Mouse (Mus musculus) hematopoietic stem cell, adult 5-6 weeks (primary cell): ENCODE data around the gene Cirbp. TPM values are rescaled to one million over a fixed set of nuclear protein-coding genes. Genes with fewer than 3 reads are reported as not detected.

ENCODE experiments used
- ATAC-seq, 2 experiments: fragments of 125-278 bp in 1 of 2; replicated peaks in 1 of 2; 2 replicates each; pipeline ENCODE4 v1.8.0; 2016 to 2017; ENCODE audit warnings: inconsistent platforms in 2 of 2, mild to moderate bottlenecking in 2 of 2, moderate number of reproducible peaks in 2 of 2, low read depth in 1 of 2, moderate TSS enrichment in 1 of 2; ENCODE audit not compliant: low FRiP score in 2 of 2, poor library complexity in 2 of 2, severe bottlenecking in 2 of 2, insufficient read depth in 1 of 2, low TSS enrichment in 1 of 2
- total RNA-seq: library from RNA; stranded (forward); fragments of 172-1452, 232-1000 nt; gene quantifications from 2 replicates; pipeline ENCODE4 v1.2.3, GENCODE M21; 2017

Gene Cirbp
- total RNA-seq, 1 experiment from 2014 or later, result 93.6 TPM

DNA sequence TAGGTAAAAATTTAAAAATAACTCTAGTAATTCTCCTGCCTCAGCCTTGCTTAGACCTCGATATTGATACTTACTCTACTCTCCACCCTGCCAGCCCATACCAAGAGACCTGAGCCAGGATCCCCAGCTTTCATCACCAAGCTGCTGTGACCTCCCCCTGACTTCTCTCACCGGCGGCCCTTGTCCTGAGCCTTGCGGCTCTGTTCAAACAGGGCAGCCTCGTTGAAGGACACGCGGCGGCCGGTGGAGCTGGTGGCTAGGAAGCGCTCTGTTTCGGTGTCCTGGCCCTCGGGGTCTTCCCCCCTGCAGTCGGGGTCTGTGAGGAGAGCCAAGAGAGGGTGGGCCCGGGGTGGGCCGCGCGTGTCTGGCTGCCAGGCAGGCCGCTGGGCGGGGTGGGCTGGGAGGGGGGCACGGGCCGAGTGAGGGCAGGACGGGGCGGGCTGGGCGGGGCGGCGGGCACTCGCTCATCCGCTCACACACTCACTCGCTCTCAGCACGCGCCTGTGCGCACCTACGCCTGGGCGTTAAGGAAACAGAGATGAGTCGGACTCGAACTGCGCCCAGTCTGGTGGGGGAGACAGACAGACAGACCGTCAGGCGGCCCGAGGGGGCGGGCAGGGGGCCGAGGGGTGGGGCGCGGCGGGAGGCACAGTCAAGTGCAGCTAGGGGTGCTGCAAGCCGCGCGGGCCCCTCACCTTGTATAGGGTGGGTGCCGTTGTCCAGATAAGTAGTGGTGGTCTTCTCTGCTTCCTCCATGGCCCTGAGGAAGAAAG is 29.4 kb upstream of the Cirbp start:
- ATAC-seq, result no peak

GRCm38 (mm10) chr10:80136952-80137625 is 28.7 kb upstream of the Cirbp start:
- no peak for ATAC-seq

DNA sequence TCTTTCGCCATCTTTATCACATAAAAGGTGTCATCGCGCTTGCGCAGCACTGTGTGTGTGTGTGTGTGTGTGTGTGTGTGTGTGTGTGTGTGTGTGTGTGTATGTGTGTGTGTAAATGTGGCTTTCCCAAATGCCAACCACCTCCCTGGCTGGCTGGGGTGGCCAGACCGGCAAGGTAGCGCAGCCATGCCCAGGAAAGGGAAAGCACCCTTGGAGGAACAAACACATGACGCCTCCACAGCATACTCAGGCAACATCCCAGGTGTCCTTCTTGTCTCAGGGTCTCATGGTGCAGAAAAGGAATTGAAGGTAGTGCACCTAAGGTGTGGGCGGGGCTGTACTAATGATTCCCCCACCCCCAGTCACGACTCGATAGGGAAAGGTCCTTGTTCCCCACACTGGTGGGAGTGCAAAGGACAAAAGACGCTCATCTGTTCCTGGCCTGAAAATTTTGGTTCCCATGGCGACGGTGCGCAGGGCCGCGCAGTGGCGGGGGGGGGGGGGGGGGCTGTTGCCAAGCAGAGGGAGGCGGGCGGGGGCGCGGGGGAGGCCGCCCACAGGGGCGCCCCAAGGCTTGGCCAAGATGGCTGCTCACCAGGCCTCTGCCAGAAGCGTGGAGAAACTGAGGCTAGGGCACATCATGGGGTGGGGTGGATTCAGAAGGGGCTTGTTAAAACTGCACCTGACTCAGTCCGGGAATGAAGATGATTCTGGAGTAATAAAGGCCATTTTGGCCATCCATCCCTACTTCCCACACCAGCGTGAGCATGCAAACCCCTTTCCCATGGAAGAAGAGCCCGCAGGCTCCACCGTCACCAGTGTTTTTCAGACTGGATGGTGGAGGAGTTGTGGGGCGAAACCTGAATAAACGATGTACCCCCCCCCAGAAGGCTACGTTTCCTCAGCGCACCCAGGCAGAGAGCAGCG is 27.9 kb upstream of the Cirbp start:
- no peak for ATAC-seq

DNA sequence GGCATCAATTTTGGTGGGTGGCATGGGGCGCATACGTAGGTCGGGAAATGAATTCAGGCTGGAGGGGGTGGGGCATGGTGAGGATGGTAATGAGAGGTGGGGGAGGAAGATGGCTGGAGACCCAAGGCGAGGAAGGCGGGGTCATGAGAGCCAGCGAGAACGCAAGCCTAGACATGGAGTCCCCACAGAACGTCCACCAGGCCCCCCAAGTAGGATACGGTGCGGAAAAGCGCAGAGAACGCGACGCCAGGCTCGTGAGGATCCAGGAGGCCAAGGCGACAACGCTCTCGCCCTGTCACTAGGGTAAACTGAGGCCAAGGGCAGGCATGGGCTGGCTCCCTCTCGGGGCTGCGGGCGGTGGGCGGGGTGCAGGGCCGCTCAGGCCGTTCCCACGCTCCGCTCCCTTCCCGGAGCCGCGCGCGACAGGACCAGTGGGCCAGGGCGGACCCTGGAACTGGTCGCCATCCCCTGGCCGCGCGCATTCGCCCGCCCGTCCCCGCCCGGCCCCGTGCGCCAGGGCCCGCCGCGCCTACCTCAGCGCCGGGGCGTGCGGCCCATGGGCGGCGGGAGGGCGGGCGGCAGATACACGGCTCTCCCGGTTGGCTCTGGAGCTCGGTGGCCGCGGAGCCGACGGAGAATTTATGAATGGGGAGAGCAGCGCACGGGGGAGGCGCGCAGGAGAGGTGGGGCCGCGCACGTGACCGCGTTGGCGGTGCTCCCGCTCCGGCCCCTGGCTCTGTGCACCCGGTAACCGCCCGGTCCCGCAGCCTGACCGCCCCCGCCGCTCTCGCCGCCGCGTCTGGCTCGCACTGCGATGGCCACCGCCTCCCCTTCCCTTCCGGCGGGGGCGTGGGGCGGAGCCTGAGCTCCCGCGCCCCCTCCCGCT is 27.0 kb upstream of the Cirbp start, which contains the start of gene Atp5d:
Gene Atp5d, plus strand, starts transcription at position 80 of the 886 bp plus-strand sequence.
- no peak for ATAC-seq

DNA sequence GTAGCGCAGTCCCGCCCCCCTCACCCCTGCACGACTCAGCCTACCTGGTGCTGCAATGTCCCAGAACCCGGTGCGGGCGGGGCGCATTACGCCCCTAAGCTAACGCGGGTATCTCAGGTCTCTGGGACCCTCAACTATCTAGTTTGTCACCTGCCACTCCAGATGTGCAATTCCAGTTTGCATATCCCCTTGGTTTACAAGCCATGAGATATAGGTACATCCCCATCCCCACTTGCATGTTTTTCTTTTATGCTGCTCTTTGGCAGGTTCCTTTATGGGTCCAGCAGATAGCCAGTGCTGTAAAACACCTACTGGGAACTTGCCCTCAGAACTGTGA is 26.4 kb upstream of the Cirbp start:
- no peak for ATAC-seq

DNA sequence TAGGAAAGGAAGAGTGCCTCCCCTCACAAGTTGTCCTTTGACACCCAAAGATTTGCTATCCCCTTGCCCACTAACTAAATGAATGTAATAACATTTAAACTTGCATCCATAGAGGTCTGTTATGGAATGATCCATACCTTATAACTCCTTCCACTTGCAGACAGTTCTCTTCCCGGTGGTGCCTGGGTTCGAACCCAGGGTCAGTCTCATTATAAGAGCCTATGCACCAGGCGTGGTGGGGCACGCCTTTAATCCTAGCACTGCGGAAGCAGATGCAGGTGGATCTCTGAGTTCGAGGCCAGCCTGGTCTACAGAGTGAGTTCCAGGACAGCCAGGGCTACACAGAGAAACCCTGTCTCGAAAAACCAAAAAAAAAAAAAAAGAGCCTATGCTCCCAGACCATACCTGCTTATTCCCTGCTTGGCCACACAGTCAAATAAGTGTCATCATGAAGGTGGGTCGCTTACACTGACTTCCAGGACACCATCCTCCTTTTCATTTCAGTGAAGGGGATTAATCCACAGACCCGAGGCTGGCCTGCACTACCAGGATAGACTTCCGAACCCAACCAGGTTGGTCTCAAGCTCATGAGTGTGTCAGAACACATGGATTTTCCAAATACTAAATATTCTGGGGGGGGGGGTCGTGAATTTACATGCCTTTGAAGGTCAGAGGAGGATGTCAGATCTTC is 25.7 kb upstream of the Cirbp start:
- no peak for ATAC-seq

GRCm38 (mm10) chr10:80140666-80141035 is 25.1 kb upstream of the Cirbp start, which contains the start of gene Cbarp:
Gene Cbarp, minus strand, starts transcription at chr10:80140835.
- ATAC-seq, result no peak

- ATAC-seq, result peak; percentile 68 to 78
Observed at GRCm38 (mm10) chr10:80141243-80141642, 24.5 kb upstream of the Cirbp start.

DNA sequence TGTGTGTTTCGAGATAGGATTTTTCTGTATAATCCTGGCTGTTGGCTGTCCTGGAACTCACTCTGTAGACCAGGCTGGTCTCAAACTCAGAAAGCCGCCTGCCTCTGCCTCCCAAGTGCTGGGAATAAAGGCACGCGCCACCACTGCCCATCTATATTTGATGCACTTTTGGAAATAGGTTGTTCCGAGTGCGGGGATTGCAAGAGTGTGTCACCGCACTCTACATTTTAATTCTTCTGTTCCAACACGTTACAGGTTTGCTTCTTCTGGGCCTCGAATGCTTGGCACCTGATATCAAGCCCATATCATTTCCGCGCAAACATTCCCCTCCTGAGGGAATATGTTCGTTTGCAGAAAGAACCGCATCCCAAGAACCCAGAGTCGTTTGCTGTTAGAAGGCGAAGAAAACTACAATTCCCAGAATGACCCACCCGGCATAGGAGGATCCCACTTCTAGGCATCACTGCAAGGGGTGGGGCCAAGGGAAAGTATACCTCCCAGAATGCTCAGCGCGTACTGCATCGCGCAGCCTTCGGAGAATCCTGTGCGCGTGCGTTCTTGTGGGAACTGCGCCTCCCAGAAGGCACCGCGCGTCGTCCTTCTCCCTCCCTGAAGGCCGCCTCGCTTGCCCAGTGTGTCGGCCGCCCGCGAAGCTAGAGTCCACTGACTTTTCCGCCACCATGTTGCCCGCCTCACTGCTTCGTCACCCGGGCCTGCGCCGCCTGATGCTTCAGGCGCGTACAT is 23.8 kb upstream of the Cirbp start:
- ATAC-seq, result peak; percentile 70 to 76

GRCm38 (mm10) chr10:80142530-80142925 is 23.3 kb upstream of the Cirbp start:
- ATAC-seq, result no peak

DNA sequence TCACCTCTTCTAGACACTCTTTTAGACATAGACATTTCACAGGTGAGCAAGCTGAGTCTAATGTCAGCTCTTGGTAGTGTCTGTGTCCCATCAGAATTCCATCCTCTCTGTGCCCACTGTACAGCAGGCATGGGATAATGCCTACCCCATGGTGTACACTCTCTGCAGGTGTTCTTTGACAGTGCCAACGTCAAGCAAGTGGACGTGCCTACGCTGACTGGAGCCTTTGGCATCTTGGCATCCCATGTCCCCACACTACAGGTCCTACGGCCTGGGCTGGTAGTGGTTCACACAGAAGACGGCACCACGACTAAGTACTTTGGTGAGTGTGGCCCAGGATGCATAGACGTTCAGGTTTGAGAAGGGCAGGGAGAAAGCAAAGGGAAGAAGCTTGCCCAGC is 22.1 kb upstream of the Cirbp start:
- no peak for ATAC-seq

GRCm38 (mm10) chr10:80144159-80144558 is 21.6 kb upstream of the Cirbp start:
- ATAC-seq, result no peak

- no peak for ATAC-seq
Observed at GRCm38 (mm10) chr10:80144864-80145838, 20.6 kb upstream of the Cirbp start.

DNA sequence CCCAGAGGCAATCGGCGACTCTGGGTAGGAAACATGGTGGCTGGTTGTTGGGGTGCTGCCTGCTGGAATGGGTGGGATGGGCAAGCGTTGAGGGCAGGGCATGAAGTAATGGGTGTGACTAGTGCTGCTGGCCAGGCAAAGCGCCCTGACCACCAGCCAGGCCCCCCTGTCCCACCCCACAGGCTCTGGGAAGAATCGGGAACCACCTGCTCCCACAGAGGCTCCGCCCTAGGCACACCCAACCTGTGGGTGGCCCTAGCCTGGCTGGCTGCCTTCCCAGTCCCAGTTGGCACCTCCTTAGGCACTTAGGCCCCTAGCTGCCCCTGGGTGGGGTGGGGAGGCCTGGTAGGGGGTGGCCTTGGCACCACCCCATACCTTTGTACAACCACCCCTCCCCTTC is 19.9 kb upstream of the Cirbp start:
- no peak for ATAC-seq

GRCm38 (mm10) chr10:80146568-80147011 is 19.2 kb upstream of the Cirbp start:
- no peak for ATAC-seq
